Mouse (Mus musculus) embryonic facial prominence, embryonic 11.5 days (tissue): ENCODE data around the gene Spata2l. TPM values are rescaled to one million over a fixed set of nuclear protein-coding genes. Genes with fewer than 3 reads are reported as not detected.
"Not testable (repeated sequence)": the region's sequence is repeated elsewhere in the genome, so short reads cannot be mapped to it uniquely, and the experiment has no call there.

Experiments
- ATAC-seq: fragments of 200-750 bp; cut with Nextera tagmentation; replicated peaks from 2 replicates; pipeline ENCODE4 v1.8.0; 2017; ENCODE audit warnings: low read depth; ENCODE audit not compliant: insufficient number of reproducible peaks, low FRiP score, low TSS enrichment
- DNase-seq: peaks from one replicate; pipeline ENCODE4 v3.0.0-alpha.2; 2015; ENCODE audit warnings: low spot score
- H3K27ac ChIP-seq: fragments of 300-500 bp; sonication (generic); replicated peaks from 2 replicates; pipeline ENCODE4 v1.5.1; 2014; ENCODE audit warnings: mild to moderate bottlenecking, low read depth, low read length, control low read depth
- H3K27me3 ChIP-seq: fragments of 300-500 bp; sonication (generic); 2 replicates; pipeline ENCODE4 v1.6.1; 2014; ENCODE audit warnings: mild to moderate bottlenecking, low read length, moderate library complexity, mixed read lengths; ENCODE audit not compliant: control insufficient read depth, insufficient read depth
- H3K36me3 ChIP-seq: fragments of 300-500 bp; sonication (generic); replicated peaks from 2 replicates; pipeline ENCODE4 v1.6.1; 2014; ENCODE audit warnings: low read depth, mild to moderate bottlenecking, low read length, moderate library complexity, mixed read lengths; ENCODE audit not compliant: control insufficient read depth, insufficient read depth
- H3K4me1 ChIP-seq: fragments of 300-500 bp; sonication (generic); 2 replicates; pipeline ENCODE4 v1.6.1; 2014; ENCODE audit warnings: low read length, mixed read lengths; ENCODE audit not compliant: control insufficient read depth, insufficient read depth
- H3K4me2 ChIP-seq: fragments of 300-500 bp; sonication (generic); 2 replicates; pipeline ENCODE4 v1.6.1; 2014; ENCODE audit warnings: low read depth, mild to moderate bottlenecking, control low read depth, low read length, moderate library complexity
- H3K4me3 ChIP-seq: fragments of 300-500 bp; sonication (generic); 2 replicates; pipeline ENCODE4 v1.5.1; 2014; ENCODE audit warnings: low read depth, low read length, control low read depth
- H3K9ac ChIP-seq: fragments of 300-500 bp; sonication (generic); replicated peaks from 2 replicates; pipeline ENCODE4 v1.6.1; 2014; ENCODE audit warnings: mild to moderate bottlenecking, control low read depth, low read length
- H3K9me3 ChIP-seq: fragments of 300-500 bp; sonication (generic); replicated peaks from 2 replicates; pipeline ENCODE4 v1.6.1; 2016; ENCODE audit warnings: mild to moderate bottlenecking, low read length, inconsistent platforms, mixed read lengths; ENCODE audit not compliant: control insufficient read depth
- WGBS: fragments of 180-500 bp; shearing (Covaris S2); extraction: QIAGEN DNeasy Blood & Tissue Kit; methylation state at CpG from one replicate; pipeline ENCODE4 v1.1.7; 2014; 5-methylcytosine and 5-hydroxymethylcytosine counted together
- polyA plus RNA-seq: library from polyadenylated mRNA; unstranded; fragments of >200 nt; fragmentation: Nextera tagmentation; extraction: Ambion mirVana; gene quantifications from 2 replicates; pipeline ENCODE4 v1.2.1, GENCODE M21; 2014

The Spata2l gene
- 1.1 and 1.5 TPM in 2 replicates for polyA plus RNA-seq

GRCm38 (mm10) chr8:123235520-123236497 is at the start of gene Spata2l:
Spata2l (minus strand) TSS chr8:123236233.
- H3K9me3 ChIP-seq: no peaks in the 10 kb centered on the region
- H3K4me1 ChIP-seq: no peaks in the 10 kb centered on the region
- peak; percentile 86 for ATAC-seq
- H3K27ac ChIP-seq: no peak within 1 kb of the TSS; the same call in 1 of the 2 replicates
- peaks cover 9% of the 10 kb centered on the region for H3K27me3 ChIP-seq
- peak within 1 kb of the TSS; percentile 47 for H3K4me3 ChIP-seq
- peak within 1 kb of the TSS; percentile 49 for H3K9ac ChIP-seq
- 1% methylated on average over 57 of the region's 57 CpGs for WGBS
- peak; percentile 92 for DNase-seq
- H3K36me3 ChIP-seq: no peaks in the 10 kb centered on the region
- peak within 1 kb of the TSS; percentile 88 for H3K4me2 ChIP-seq

GRCm38 (mm10) chr8:123284493-123284892 is 48.5 kb upstream of the Spata2l start:
- no peaks in the 10 kb centered on the region; the same call in none of the 2 replicates for H3K36me3 ChIP-seq
- H3K27ac ChIP-seq: no peak overlapping the region
- no peaks in the 10 kb centered on the region for H3K4me1 ChIP-seq
- H3K9ac ChIP-seq: no peak overlapping the region
- DNase-seq (no peak), ATAC-seq (no peak)
- H3K9me3 ChIP-seq: no peaks in the 10 kb centered on the region
- WGBS: 88% methylated on average over 5 of the region's 5 CpGs
- H3K27me3 ChIP-seq: no peaks in the 10 kb centered on the region
- no peak overlapping the region for H3K4me3 ChIP-seq
- no peak overlapping the region for H3K4me2 ChIP-seq

GRCm38 (mm10) chr8:123283991-123284390 is 48.0 kb upstream of the Spata2l start:
- Histone ChIP-seq H3K4me3 (no peak overlapping the region), H3K4me1 (no peaks in the 10 kb centered on the region), H3K36me3 (no peaks in the 10 kb centered on the region; the same call in none of the 2 replicates), H3K9me3 (no peaks in the 10 kb centered on the region), H3K4me2 (no peak overlapping the region), H3K9ac (no peak overlapping the region), H3K27ac (no peak overlapping the region), H3K27me3 (no peaks in the 10 kb centered on the region)
- 90% methylated on average over 7 of the region's 7 CpGs for WGBS
- no peak for ATAC-seq
- DNase-seq: no peak

- H3K36me3 ChIP-seq, H3K27me3 ChIP-seq, H3K9ac ChIP-seq, ATAC-seq, H3K4me3 ChIP-seq, H3K4me2 ChIP-seq, H3K9me3 ChIP-seq, H3K27ac ChIP-seq, DNase-seq, H3K4me1 ChIP-seq: not testable (repeated sequence)
- 92% methylated on average over 4 of the region's 6 CpGs for WGBS
Observed at GRCm38 (mm10) chr8:123282994-123283393, 47.0 kb upstream of the Spata2l start.

- Histone ChIP-seq H3K4me3 (no peak overlapping the region), H3K9ac (no peak overlapping the region), H3K36me3 (no peaks in the 10 kb centered on the region; the same call in 1 of the 2 replicates), H3K4me2 (no peak overlapping the region), H3K27me3 (no peaks in the 10 kb centered on the region), H3K4me1 (no peaks in the 10 kb centered on the region), H3K9me3 (no peaks in the 10 kb centered on the region), H3K27ac (no peak overlapping the region)
- DNase-seq (no peak), ATAC-seq (no peak)
- 86% methylated on average over 13 of the region's 13 CpGs for WGBS
Observed at GRCm38 (mm10) chr8:123280302-123281094, 44.5 kb upstream of the Spata2l start.

- 90% methylated on average over 4 of the region's 4 CpGs for WGBS
- Histone ChIP-seq H3K27ac (no peak overlapping the region), H3K9me3 (no peaks in the 10 kb centered on the region), H3K27me3 (no peaks in the 10 kb centered on the region), H3K36me3 (no peaks in the 10 kb centered on the region; the same call in 1 of the 2 replicates), H3K9ac (no peak overlapping the region), H3K4me1 (no peaks in the 10 kb centered on the region), H3K4me3 (no peak overlapping the region), H3K4me2 (no peak overlapping the region)
- ATAC-seq (no peak), DNase-seq (no peak)
Observed at GRCm38 (mm10) chr8:123279828-123280227, 43.8 kb upstream of the Spata2l start.

GRCm38 (mm10) chr8:123278445-123278844 is 42.4 kb upstream of the Spata2l start:
- Histone ChIP-seq H3K4me1 (no peaks in the 10 kb centered on the region), H3K27ac (no peak overlapping the region), H3K9ac (no peak overlapping the region), H3K4me3 (no peak overlapping the region), H3K9me3 (no peaks in the 10 kb centered on the region), H3K27me3 (no peaks in the 10 kb centered on the region), H3K36me3 (no peaks in the 10 kb centered on the region; the same call in none of the 2 replicates), H3K4me2 (no peak overlapping the region)
- ATAC-seq (no peak), DNase-seq (no peak)
- 83% methylated on average over 7 of the region's 7 CpGs for WGBS
